Mouse (Mus musculus) embryonic facial prominence, embryonic 12.5 days (tissue): ENCODE results near the gene Muc20. TPM values are rescaled to one million over a fixed set of nuclear protein-coding genes. Genes with fewer than 3 reads are reported as not detected.

ENCODE experiments used
- ATAC-seq: fragments of 200-750 bp; cut with Nextera tagmentation; 2 replicates; pipeline ENCODE4 v1.8.0; 2017; ENCODE audit not compliant: insufficient number of reproducible peaks, insufficient read depth, low FRiP score, low TSS enrichment
- H3K27ac ChIP-seq: fragments of 300-500 bp; sonication (generic); 2 replicates; pipeline ENCODE4 v1.5.1; 2016; ENCODE audit warnings: mild to moderate bottlenecking
- H3K27me3 ChIP-seq: fragments of 300-500 bp; sonication (generic); 2 replicates; pipeline ENCODE4 v1.6.1; 2016; ENCODE audit warnings: mild to moderate bottlenecking, moderate library complexity
- H3K36me3 ChIP-seq: fragments of 300-500 bp; sonication (generic); 2 replicates; pipeline ENCODE4 v1.6.1; 2016; ENCODE audit warnings: mild to moderate bottlenecking
- H3K4me1 ChIP-seq: fragments of 300-500 bp; sonication (generic); 2 replicates; pipeline ENCODE4 v1.6.1; 2016
- H3K4me2 ChIP-seq: fragments of 300-500 bp; sonication (generic); replicated peaks from 2 replicates; pipeline ENCODE4 v1.6.1; 2016; ENCODE audit warnings: mild to moderate bottlenecking, moderate library complexity
- H3K4me3 ChIP-seq: fragments of 300-500 bp; sonication (generic); 2 replicates; pipeline ENCODE4 v1.5.1; 2016; ENCODE audit warnings: mild to moderate bottlenecking
- H3K9ac ChIP-seq: fragments of 300-500 bp; sonication (generic); 2 replicates; pipeline ENCODE4 v1.6.1; 2016; ENCODE audit warnings: mild to moderate bottlenecking, moderate library complexity
- H3K9me3 ChIP-seq: fragments of 300-500 bp; sonication (generic); 2 replicates; pipeline ENCODE4 v1.6.1; 2016; ENCODE audit warnings: mild to moderate bottlenecking, moderate library complexity
- WGBS: fragments of 180-500 bp; shearing (Covaris S2); methylation state at CpG from one replicate; pipeline ENCODE4 v1.1.7; 2016; 5-methylcytosine and 5-hydroxymethylcytosine counted together
- polyA plus RNA-seq: library from polyadenylated mRNA; unstranded; fragments of >200 nt; fragmentation: Nextera tagmentation; extraction: Ambion mirVana; gene quantifications from 2 replicates; pipeline ENCODE4 v1.2.1, GENCODE M21; 2016

Muc20 gene
- polyA plus RNA-seq, 1 experiment from 2014 or later, result not detected

DNA sequence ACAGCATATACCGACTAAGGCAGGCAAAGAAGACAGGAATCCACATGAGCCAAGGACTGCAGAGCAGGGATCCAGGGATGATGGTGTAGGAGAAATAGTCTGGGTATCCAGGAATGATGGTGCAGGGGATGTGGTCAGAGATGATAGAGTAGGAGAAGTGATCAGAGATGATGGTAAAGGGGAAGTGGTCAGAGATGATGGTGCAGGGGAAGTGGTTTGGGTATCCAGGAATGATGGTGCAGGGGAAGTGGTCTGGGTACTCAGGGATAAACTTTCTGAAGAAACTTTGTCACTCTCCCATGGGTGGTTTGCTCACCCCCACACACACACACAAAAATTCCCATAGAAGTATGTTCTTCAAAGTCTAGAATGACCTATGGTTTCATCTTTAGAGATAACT is 2.1 kb downstream of the Muc20 start:
- H3K4me2 ChIP-seq, result no peak overlapping the region
- H3K4me1 ChIP-seq, result 0 out of 2 replicates have a peak, but pooled peaks cover 6% of the 10 kb centered on the region
- no peaks in the 10 kb centered on the region for H3K27me3 ChIP-seq
- 75% methylated on average over 1 of the region's 1 CpGs for WGBS
- no peak for ATAC-seq
- H3K36me3 ChIP-seq, result no peaks in the 10 kb centered on the region
- H3K9ac ChIP-seq, result no peak overlapping the region
- H3K9me3 ChIP-seq, result no peaks in the 10 kb centered on the region
- H3K27ac ChIP-seq, result no peak overlapping the region
- H3K4me3 ChIP-seq, result no peak overlapping the region

DNA sequence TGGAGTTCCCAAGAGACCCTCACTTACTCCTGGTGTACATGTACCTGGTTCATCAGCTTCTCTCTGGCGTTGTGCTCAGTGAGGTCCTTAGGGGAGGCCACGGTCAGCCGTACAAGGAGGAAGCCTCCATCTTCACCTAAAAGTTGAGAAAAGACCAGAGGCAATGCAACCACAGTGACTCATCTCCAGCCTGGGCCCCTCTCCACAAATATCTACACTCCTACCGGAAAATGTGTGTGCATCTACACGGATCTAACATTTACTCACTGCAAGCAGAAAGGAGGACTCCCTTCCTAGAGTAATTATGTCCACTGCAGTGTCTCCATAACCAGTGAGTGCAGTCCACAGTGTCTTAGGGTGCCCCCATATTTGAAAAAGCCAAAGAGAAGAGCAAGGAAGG is 7.2 kb downstream of the Muc20 start:
- no peak for ATAC-seq
- Histone ChIP-seq H3K9ac (no peak overlapping the region), H3K36me3 (no peaks in the 10 kb centered on the region), H3K27ac (no peak overlapping the region), H3K27me3 (no peaks in the 10 kb centered on the region), H3K4me3 (no peak overlapping the region), H3K4me2 (no peak overlapping the region), H3K9me3 (peaks cover 6% of the 10 kb centered on the region; the same call in 1 of the 2 replicates), H3K4me1 (no peaks in the 10 kb centered on the region)
- 93% methylated on average over 5 of the region's 5 CpGs for WGBS

DNA sequence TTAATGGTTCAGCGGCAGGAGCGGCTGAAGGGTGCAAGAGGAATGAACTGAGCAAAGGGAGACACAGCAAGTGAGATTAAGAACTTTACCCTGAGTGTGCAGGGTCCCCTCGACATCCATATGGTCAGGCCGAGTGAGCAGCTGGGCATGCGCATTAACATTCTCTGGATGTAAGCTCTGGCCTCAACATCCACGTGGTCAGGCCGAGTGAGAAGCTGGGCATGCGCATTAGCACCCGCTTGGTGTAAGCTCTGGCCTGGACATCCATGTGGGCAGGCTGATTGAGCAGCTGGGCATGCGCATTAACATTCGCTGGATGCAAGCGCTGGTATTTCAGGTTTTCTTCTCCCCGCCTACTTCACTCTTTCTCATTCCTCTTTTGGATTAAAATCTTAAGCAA is 12.4 kb downstream of the Muc20 start:
- no peak overlapping the region for H3K4me2 ChIP-seq
- no peaks in the 10 kb centered on the region for H3K36me3 ChIP-seq
- H3K9me3 ChIP-seq, result peaks cover 6% of the 10 kb centered on the region; the same call in 1 of the 2 replicates
- WGBS, result 80% methylated on average over 13 of the region's 13 CpGs
- ATAC-seq, result no peak
- H3K4me1 ChIP-seq, result no peaks in the 10 kb centered on the region
- no peak overlapping the region for H3K27ac ChIP-seq
- no peak overlapping the region for H3K4me3 ChIP-seq
- H3K27me3 ChIP-seq, result no peaks in the 10 kb centered on the region
- no peak overlapping the region for H3K9ac ChIP-seq

DNA sequence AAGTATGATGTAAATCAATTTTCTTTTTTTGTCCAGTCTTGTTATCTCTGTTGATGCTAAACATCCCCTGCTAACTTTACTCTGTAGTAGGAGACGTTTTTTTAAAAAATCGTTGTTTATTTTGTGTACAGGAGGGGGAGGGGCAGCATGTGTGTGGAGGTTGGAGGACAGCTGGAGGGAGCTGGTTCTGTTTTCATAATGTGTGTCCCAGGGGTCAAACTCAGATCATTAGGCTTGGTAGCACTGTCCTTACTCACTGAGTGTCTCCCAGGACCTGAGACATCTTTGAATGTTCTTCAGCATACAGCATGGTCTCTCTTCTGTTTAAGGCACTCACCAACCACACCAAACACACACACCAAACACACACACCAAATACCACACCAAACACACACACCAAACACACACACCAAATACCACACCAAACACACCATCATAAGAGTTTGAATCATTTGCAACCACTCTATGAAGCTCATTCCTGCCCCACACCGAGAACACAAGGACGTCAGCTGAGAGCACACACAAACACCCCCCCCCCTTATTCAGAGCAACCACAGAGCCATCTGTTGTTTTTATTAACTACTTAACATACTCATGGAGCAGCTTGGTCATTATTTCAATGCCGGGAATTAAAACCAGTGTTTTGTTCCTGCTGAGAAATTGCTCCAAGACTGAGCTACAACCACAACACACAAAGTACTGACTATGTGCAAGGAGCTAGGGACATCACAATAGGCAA is 13.7 kb downstream of the Muc20 start:
- no peak for ATAC-seq
- no peaks in the 10 kb centered on the region for H3K4me1 ChIP-seq
- H3K27me3 ChIP-seq, result no peaks in the 10 kb centered on the region
- H3K4me3 ChIP-seq, result no peak overlapping the region
- H3K4me2 ChIP-seq, result no peak overlapping the region
- no peak overlapping the region for H3K9ac ChIP-seq
- no peak overlapping the region for H3K27ac ChIP-seq
- WGBS, result 55% methylated on average over 5 of the region's 5 CpGs
- peaks cover 2% of the 10 kb centered on the region; the same call in 1 of the 2 replicates for H3K9me3 ChIP-seq
- no peaks in the 10 kb centered on the region for H3K36me3 ChIP-seq

DNA sequence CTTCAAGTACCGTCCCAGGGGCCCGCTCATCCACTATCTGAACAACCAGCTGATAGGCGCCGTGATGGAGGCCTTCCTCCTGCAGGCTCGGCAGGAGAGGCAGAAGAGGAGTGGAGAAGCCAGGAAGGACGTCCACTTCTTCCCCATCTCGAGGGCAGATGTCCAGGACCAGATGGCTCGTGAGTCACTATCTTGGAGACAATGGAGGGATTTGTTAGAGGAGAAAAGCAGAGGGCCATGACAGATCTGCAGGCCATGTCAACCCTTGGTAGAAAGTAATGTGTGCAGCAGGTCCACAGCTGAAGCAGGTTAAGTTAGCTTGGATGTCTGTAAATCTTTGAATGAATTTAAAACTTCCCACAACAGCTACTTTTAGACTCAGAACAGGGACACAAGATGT is 18.3 kb downstream of the Muc20 start:
- Histone ChIP-seq H3K27ac (no peak overlapping the region), H3K4me3 (no peak overlapping the region), H3K4me1 (no peaks in the 10 kb centered on the region), H3K9ac (no peak overlapping the region), H3K4me2 (no peak overlapping the region), H3K27me3 (0 out of 2 replicates have a peak, but pooled peaks cover 4% of the 10 kb centered on the region), H3K36me3 (no peaks in the 10 kb centered on the region), H3K9me3 (no peaks in the 10 kb centered on the region)
- WGBS, result 60% methylated on average over 8 of the region's 8 CpGs
- no peak for ATAC-seq

DNA sequence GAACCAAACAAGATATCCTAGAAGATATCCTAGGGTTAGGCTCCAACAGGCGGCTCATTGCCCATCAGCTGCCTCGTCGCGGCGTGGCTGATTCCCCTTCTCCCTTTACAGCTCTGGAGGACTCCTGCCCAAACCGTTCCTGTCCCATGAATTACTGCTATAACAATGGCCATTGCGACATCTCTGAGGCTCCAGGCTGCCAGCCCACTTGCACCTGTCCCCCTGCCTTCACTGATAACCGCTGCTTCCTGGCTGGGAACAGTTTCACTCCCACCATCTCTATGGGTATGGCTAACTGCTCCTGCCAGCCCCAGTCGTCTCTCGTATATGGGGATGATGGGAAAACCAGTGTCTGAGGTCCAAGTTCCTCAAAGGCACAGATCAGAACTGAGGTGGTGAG is 20.6 kb downstream of the Muc20 start:
- ATAC-seq, result no peak
- Histone ChIP-seq H3K4me2 (no peak overlapping the region), H3K9me3 (no peaks in the 10 kb centered on the region), H3K27ac (no peak overlapping the region), H3K36me3 (no peaks in the 10 kb centered on the region), H3K4me3 (no peak overlapping the region), H3K4me1 (no peaks in the 10 kb centered on the region), H3K27me3 (0 out of 2 replicates have a peak, but pooled peaks cover 4% of the 10 kb centered on the region), H3K9ac (no peak overlapping the region)
- WGBS, result 81% methylated on average over 10 of the region's 10 CpGs

DNA sequence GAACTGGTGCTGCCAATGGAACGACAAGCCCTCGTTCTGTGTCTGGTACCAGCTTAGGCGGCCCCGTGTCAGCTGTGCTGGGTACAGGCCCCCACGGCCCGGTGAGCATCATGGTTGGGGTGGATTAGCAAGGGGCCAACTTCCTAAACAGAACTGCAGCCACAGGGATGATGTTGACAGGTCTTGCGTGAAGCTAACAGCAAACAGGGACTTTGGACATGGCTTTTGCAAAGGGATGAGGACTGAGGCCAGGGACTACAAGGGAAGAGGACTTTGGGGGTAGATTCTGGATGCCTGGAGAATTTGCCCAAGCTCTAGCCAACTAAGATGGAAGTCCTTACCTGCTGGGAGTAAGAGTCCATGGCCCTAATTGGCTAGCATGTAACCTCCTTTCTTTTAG is 30.3 kb downstream of the Muc20 start:
- Histone ChIP-seq H3K36me3 (no peaks in the 10 kb centered on the region), H3K9me3 (no peaks in the 10 kb centered on the region), H3K27me3 (no peaks in the 10 kb centered on the region), H3K4me2 (no peak overlapping the region), H3K9ac (no peak overlapping the region), H3K4me3 (no peak overlapping the region), H3K4me1 (peaks cover 5% of the 10 kb centered on the region; the same call in 1 of the 2 replicates), H3K27ac (no peak overlapping the region)
- ATAC-seq, result no peak
- 91% methylated on average over 7 of the region's 7 CpGs for WGBS

DNA sequence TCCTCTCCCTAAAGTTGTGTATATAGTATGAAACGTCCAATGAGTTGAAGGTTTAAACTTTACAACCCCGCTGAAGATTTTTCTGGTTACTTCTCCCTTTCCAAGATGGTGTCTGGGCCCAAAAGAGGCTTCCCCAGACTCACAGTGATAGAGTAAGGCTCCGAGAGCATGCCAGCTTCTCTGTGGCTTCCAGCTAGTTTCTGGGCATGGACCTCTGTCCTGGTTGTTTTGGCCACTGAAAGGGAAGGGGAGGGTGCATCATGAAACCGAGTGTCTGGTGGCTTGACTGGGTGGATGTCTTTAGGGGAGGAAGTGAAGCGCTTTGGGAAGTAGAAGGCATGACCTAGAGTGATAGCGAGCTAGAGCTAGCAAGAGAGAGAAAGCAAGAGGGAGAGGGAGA is 32.3 kb downstream of the Muc20 start:
- H3K9me3 ChIP-seq, result no peaks in the 10 kb centered on the region
- H3K27me3 ChIP-seq, result no peaks in the 10 kb centered on the region
- no peak overlapping the region for H3K9ac ChIP-seq
- peaks cover 5% of the 10 kb centered on the region; the same call in 1 of the 2 replicates for H3K4me1 ChIP-seq
- no peak overlapping the region for H3K4me2 ChIP-seq
- ATAC-seq, result no peak
- no peak overlapping the region for H3K27ac ChIP-seq
- 80% methylated on average over 6 of the region's 6 CpGs for WGBS
- H3K4me3 ChIP-seq, result no peak overlapping the region
- no peaks in the 10 kb centered on the region for H3K36me3 ChIP-seq

DNA sequence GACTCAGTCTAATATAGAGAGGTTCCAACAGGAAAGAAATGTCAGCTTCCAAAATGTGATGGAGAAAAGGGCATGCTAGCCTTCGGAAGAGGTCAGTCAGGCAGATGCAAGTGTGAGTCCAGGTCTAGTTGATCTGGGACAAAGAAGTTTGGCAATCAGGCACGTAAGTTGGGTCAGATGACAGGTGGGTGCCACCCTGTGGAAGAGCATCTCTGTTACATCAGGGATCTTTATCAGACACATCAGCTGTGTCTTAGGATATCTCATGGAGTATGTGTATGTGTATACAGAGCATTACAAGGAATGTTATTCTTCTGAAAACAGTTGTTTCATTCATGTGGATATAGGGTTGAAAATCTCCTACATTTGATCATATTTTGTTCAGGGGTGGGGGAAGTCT is 32.7 kb downstream of the Muc20 start:
- 75% methylated on average over 2 of the region's 2 CpGs for WGBS
- H3K9ac ChIP-seq, result no peak overlapping the region
- ATAC-seq, result no peak
- H3K27me3 ChIP-seq, result no peaks in the 10 kb centered on the region
- H3K4me3 ChIP-seq, result no peak overlapping the region
- H3K36me3 ChIP-seq, result no peaks in the 10 kb centered on the region
- no peak overlapping the region for H3K27ac ChIP-seq
- no peak overlapping the region for H3K4me2 ChIP-seq
- H3K4me1 ChIP-seq, result peaks cover 5% of the 10 kb centered on the region; the same call in 1 of the 2 replicates
- H3K9me3 ChIP-seq, result no peaks in the 10 kb centered on the region

DNA sequence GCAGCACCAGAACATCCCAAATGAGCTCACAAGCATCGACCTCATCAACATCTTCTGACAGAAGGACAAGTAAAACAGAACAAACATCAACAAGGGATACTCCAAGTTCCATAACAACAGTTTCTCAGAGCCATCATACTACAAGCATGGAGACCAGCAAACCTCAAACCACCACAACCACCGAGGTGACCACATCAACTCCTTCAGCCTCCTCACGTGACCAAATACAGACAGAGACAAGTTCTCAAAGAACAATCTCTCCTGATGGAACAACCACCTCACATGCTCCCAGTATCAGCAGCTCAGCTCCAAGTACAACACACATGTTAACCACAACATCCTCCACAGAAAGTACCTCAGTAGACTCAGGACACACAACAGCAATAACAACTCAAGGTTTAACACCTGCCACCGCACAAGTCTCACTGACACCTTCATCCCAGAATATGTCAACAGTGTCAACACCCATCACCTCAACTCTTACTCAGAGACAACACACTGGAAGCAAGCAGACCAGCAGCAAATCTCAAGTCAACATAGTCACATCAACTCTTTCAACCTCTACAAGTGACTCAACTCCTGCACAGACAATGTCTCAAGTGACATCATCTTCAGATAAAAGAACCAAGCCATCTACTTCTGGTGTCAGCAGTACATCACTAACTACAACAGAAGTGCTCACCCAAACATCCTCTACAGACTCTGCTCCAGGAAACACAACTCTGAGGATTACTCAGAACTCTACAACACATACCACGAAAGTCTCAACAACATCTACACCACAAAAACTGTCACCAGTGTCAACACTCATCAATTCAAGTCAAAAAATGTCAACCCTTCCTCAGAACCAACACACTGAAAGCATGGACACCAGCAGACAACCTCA is 46.8 kb downstream of the Muc20 start:
- no peak overlapping the region for H3K4me2 ChIP-seq
- H3K9me3 ChIP-seq, result no peaks in the 10 kb centered on the region
- H3K4me3 ChIP-seq, result no peak overlapping the region
- no peak overlapping the region for H3K27ac ChIP-seq
- WGBS, result 86% methylated on average over 5 of the region's 5 CpGs
- no peaks in the 10 kb centered on the region for H3K4me1 ChIP-seq
- H3K36me3 ChIP-seq, result no peaks in the 10 kb centered on the region
- no peak for ATAC-seq
- H3K9ac ChIP-seq, result no peak overlapping the region
- H3K27me3 ChIP-seq, result no peaks in the 10 kb centered on the region

DNA sequence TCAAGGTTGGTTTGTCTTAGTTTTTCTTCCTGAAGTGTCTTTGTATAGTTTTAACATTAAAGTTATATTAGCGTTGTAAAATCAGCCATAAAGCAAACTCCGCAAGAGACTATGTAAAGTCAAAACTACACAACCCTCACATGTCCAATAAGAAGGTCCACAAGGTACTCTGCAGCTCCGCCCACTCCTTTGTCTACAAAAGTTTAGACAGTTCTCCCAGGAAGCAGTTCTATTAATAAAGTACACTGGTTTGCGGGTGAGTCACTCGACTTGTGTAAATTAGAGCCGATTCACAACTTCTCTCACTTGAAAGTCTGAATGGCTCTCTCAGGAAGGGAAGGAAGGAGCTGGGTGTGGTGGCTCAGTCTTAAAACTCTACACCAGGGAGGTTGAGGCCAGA is 51.4 kb downstream of the Muc20 start:
- Histone ChIP-seq H3K27me3 (no peaks in the 10 kb centered on the region), H3K9me3 (no peaks in the 10 kb centered on the region), H3K36me3 (no peaks in the 10 kb centered on the region), H3K4me3 (no peak overlapping the region), H3K27ac (no peak overlapping the region), H3K4me1 (no peaks in the 10 kb centered on the region), H3K9ac (no peak overlapping the region), H3K4me2 (no peak overlapping the region)
- 86% methylated on average over 6 of the region's 6 CpGs for WGBS
- no peak for ATAC-seq

DNA sequence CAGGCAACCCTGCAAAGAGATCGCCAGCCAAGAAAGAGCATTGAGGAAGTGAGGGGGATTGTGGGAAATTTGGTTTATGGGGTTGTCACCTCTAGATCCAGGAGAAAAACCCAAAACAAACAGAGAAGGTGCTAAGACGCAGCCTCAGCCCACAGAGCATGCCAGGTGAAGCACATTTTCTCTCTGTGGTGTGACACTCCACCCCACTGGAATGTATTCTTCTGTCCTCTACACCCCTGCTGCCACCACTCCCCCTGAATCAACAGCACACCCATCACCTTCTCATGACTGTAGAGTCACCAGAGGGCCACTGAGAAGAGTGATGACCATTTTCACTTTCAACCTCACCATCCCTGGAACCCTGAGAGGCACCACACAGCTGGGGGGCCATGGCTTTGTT is 54.5 kb downstream of the Muc20 start:
- Histone ChIP-seq H3K36me3 (no peaks in the 10 kb centered on the region), H3K9me3 (no peaks in the 10 kb centered on the region), H3K9ac (no peak overlapping the region), H3K27ac (no peak overlapping the region), H3K4me3 (no peak overlapping the region), H3K27me3 (no peaks in the 10 kb centered on the region), H3K4me2 (no peak overlapping the region), H3K4me1 (no peaks in the 10 kb centered on the region)
- ATAC-seq, result no peak
- 80% methylated on average over 2 of the region's 2 CpGs for WGBS
